Comparison of ENCODE assay signal across 8 mouse cellular contexts in genomic region chr10:85828722-85829084, GRCm38 (mm10). TPM values are rescaled to one million over a fixed set of nuclear protein-coding genes. Genes with fewer than 3 reads are reported as not detected.
DNase-seq lines count a peak whose midpoint lies in the region; ATAC-seq and TF ChIP-seq lines count a peak whose summit lies in the region.
"Not testable (repeated sequence)": the region's sequence is repeated elsewhere in the genome, so short reads cannot be mapped to it uniquely, and the experiment has no call there.

No protein-coding gene starts in this region.

- peak overlapping the region; percentile 64 for H3K4me3 ChIP-seq in embryonic facial prominence, embryonic 10.5 days
- H3K4me3 ChIP-seq in forebrain, embryonic 15.5 days: peak overlapping the region; percentile 60
- H3K4me3 ChIP-seq in heart, postnatal 0 days (ENCODE audit: low read depth, low read length): peak overlapping the region; percentile 54; the same call in 1 of the 2 replicates
- peak overlapping the region; percentile 53 for H3K4me3 ChIP-seq in intestine, embryonic 16.5 days (ENCODE audit: low read length)
- peak overlapping the region; percentile 42; the same call in 1 of the 2 replicates for H3K4me3 ChIP-seq in limb, embryonic 11.5 days (ENCODE audit: low read depth, low read length)
- H3K4me3 ChIP-seq in liver, postnatal 0 days (ENCODE audit: low read depth, low read length); stomach, embryonic 14.5 days (ENCODE audit: low read depth, low read length): not testable (repeated sequence)
- H3K4me3 ChIP-seq in midbrain, embryonic 16.5 days (ENCODE audit: low read depth, low read length): peak overlapping the region; percentile 61

- TF ChIP-seq EP300 in heart, postnatal 0 days (IDR thresholded peaks at IDR 0.05; ENCODE audit: low read depth); liver, postnatal 0 days (IDR thresholded peaks at IDR 0.05; ENCODE audit: low read depth): not testable (repeated sequence)

- not testable (repeated sequence) for H3K4me1 ChIP-seq in embryonic facial prominence, embryonic 10.5 days; forebrain, embryonic 15.5 days; heart, postnatal 0 days (ENCODE audit: control insufficient read depth, insufficient read depth); intestine, embryonic 16.5 days (ENCODE audit: control insufficient read depth, insufficient read depth, low read length); limb, embryonic 11.5 days (ENCODE audit: control insufficient read depth, insufficient read depth, low read length); liver, postnatal 0 days (ENCODE audit: insufficient read depth); midbrain, embryonic 16.5 days (ENCODE audit: control insufficient read depth, insufficient read depth, low read length); stomach, embryonic 14.5 days (ENCODE audit: control insufficient read depth, insufficient read depth, low read length)

- not testable (repeated sequence) for DNase-seq in embryonic facial prominence, embryonic 10.5 days (ENCODE audit: low spot score); heart, postnatal 0 days (ENCODE audit: low spot score); limb, embryonic 11.5 days (ENCODE audit: low spot score); liver, postnatal 0 days

- WGBS in embryonic facial prominence, embryonic 10.5 days: 60% methylated on average over 5 of the region's 5 CpGs
- WGBS in forebrain, embryonic 15.5 days: 50% methylated on average over 5 of the region's 5 CpGs
- WGBS in heart, postnatal 0 days: 58% methylated on average over 5 of the region's 5 CpGs
- WGBS in intestine, embryonic 16.5 days: 57% methylated on average over 5 of the region's 5 CpGs
- 32% methylated on average over 5 of the region's 5 CpGs for WGBS in limb, embryonic 11.5 days
- WGBS in liver, postnatal 0 days (ENCODE audit: insufficient replicate concordance): 63% methylated on average over 5 of the region's 5 CpGs
- 22% methylated on average over 5 of the region's 5 CpGs for WGBS in midbrain, embryonic 16.5 days
- 60% methylated on average over 5 of the region's 5 CpGs for WGBS in stomach, embryonic 14.5 days

- not testable (repeated sequence) for H3K27me3 ChIP-seq in embryonic facial prominence, embryonic 10.5 days (replicated peaks; ENCODE audit: low read depth, poor library complexity, severe bottlenecking); forebrain, embryonic 15.5 days; heart, postnatal 0 days (ENCODE audit: control insufficient read depth, insufficient read depth, low read length); intestine, embryonic 16.5 days (replicated peaks; ENCODE audit: control insufficient read depth, insufficient read depth, low read length); limb, embryonic 11.5 days (ENCODE audit: control insufficient read depth, insufficient read depth, low read length); liver, postnatal 0 days (ENCODE audit: insufficient read depth, low read length); midbrain, embryonic 16.5 days (ENCODE audit: control insufficient read depth, insufficient read depth, low read depth, low read length); stomach, embryonic 14.5 days (ENCODE audit: control insufficient read depth, insufficient read depth, low read length)

- TF ChIP-seq CTCF in heart, postnatal 0 days (IDR thresholded peaks at IDR 0.05; ENCODE audit: low read depth); liver, postnatal 0 days (IDR thresholded peaks at IDR 0.05; ENCODE audit: low read depth): not testable (repeated sequence)

- not testable (repeated sequence) for H3K27ac ChIP-seq in embryonic facial prominence, embryonic 10.5 days (replicated peaks); forebrain, embryonic 15.5 days (replicated peaks); heart, postnatal 0 days (ENCODE audit: low read depth); intestine, embryonic 16.5 days (ENCODE audit: low read length); limb, embryonic 11.5 days (replicated peaks; ENCODE audit: low read depth, low read length); liver, postnatal 0 days (ENCODE audit: low read depth); stomach, embryonic 14.5 days (ENCODE audit: low read length)
- H3K27ac ChIP-seq in midbrain, embryonic 16.5 days (ENCODE audit: low read length): peak overlapping the region; percentile 61; the same call in 1 of the 2 replicates

- peak overlapping the region; percentile 88 for H3K4me2 ChIP-seq in forebrain, embryonic 15.5 days (replicated peaks)
- peak overlapping the region; percentile 78 for H3K4me2 ChIP-seq in heart, postnatal 0 days (ENCODE audit: low read depth, low read length)
- peak overlapping the region; percentile 75 for H3K4me2 ChIP-seq in intestine, embryonic 16.5 days (ENCODE audit: low read depth, low read length)
- H3K4me2 ChIP-seq in limb, embryonic 11.5 days (ENCODE audit: low read depth, severe bottlenecking): peak overlapping the region; percentile 69
- peak overlapping the region; percentile 75; the same call in 1 of the 2 replicates for H3K4me2 ChIP-seq in liver, postnatal 0 days (ENCODE audit: low read depth, low read length)
- H3K4me2 ChIP-seq in midbrain, embryonic 16.5 days (ENCODE audit: low read length): peak overlapping the region; percentile 77
- peak overlapping the region; percentile 75 for H3K4me2 ChIP-seq in stomach, embryonic 14.5 days (replicated peaks; ENCODE audit: low read depth, low read length)

- H3K36me3 ChIP-seq in embryonic facial prominence, embryonic 10.5 days (replicated peaks); forebrain, embryonic 15.5 days; heart, postnatal 0 days (replicated peaks; ENCODE audit: control insufficient read depth, insufficient read depth, low read length); intestine, embryonic 16.5 days (ENCODE audit: control insufficient read depth, insufficient read depth, low read length); limb, embryonic 11.5 days (ENCODE audit: control insufficient read depth, insufficient read depth, low read length); liver, postnatal 0 days (replicated peaks; ENCODE audit: insufficient read depth, low read length); midbrain, embryonic 16.5 days (ENCODE audit: control insufficient read depth, insufficient read depth, low read length); stomach, embryonic 14.5 days (ENCODE audit: control insufficient read depth, insufficient read depth, low read length): not testable (repeated sequence)

- H3K9me3 ChIP-seq in embryonic facial prominence, embryonic 10.5 days; forebrain, embryonic 15.5 days; heart, postnatal 0 days (replicated peaks; ENCODE audit: control insufficient read depth, low read length); intestine, embryonic 16.5 days (ENCODE audit: control insufficient read depth, low read length); limb, embryonic 11.5 days (ENCODE audit: control insufficient read depth, low read length); liver, postnatal 0 days (ENCODE audit: low read length); midbrain, embryonic 16.5 days (replicated peaks; ENCODE audit: control insufficient read depth, low read length, poor library complexity, severe bottlenecking); stomach, embryonic 14.5 days (ENCODE audit: control insufficient read depth, low read depth, low read length): not testable (repeated sequence)

- not testable (repeated sequence) for ATAC-seq in forebrain, embryonic 15.5 days (replicated peaks); heart, postnatal 0 days (ENCODE audit: insufficient read depth, low read depth); intestine, embryonic 16.5 days; limb, embryonic 11.5 days (ENCODE audit: insufficient number of reproducible peaks, low FRiP score, low TSS enrichment, low read depth); liver, postnatal 0 days; stomach, embryonic 14.5 days (ENCODE audit: insufficient number of reproducible peaks, insufficient read depth, low FRiP score, low read depth)
- ATAC-seq in midbrain, embryonic 16.5 days: peak; percentile 62

- peak overlapping the region; percentile 83; the same call in 1 of the 2 replicates for H3K9ac ChIP-seq in forebrain, embryonic 15.5 days (replicated peaks)
- H3K9ac ChIP-seq in heart, postnatal 0 days (replicated peaks; ENCODE audit: low read depth, low read length); intestine, embryonic 16.5 days (ENCODE audit: low read depth, low read length); liver, postnatal 0 days (replicated peaks); midbrain, embryonic 16.5 days (ENCODE audit: low read depth, low read length); stomach, embryonic 14.5 days (replicated peaks; ENCODE audit: low read depth, low read length): not testable (repeated sequence)
- peak overlapping the region; percentile 80; the same call in 1 of the 2 replicates for H3K9ac ChIP-seq in limb, embryonic 11.5 days (ENCODE audit: low read length)

RNA-seq across cellular contexts. Expression of gene Pwp1, which starts 0.6 kb away (rescaled TPM):
- polyA plus RNA-seq in embryonic facial prominence, embryonic 10.5 days (2016; fragmentation: Nextera tagmentation; extraction: Ambion mirVana): 112 and 115 TPM in 2 replicates
- polyA plus RNA-seq in forebrain, embryonic 15.5 days (2015; fragmentation: Nextera tagmentation; extraction: Ambion mirVana): 80.0 and 83.6 TPM in 2 replicates
- total RNA-seq in heart, postnatal 0 days (2014; rRNA removed; ENCODE audit: low replicate concordance): 22.5 and 29.1 TPM in 2 replicates
- 25.7 and 29.4 TPM in 2 replicates for polyA plus RNA-seq in heart, postnatal 0 days (2015; fragmentation: Nextera tagmentation; extraction: Ambion mirVana)
- 55.8 and 59.1 TPM in 2 replicates for polyA plus RNA-seq in intestine, embryonic 16.5 days (2015; fragmentation: Nextera tagmentation; extraction: Ambion mirVana)
- 103 and 106 TPM in 2 replicates for polyA plus RNA-seq in limb, embryonic 11.5 days (2014; fragmentation: Nextera tagmentation; extraction: Ambion mirVana)
- polyA plus RNA-seq in liver, postnatal 0 days (2015; fragmentation: Nextera tagmentation; extraction: Ambion mirVana): 18.0 and 20.1 TPM in 2 replicates
- polyA plus RNA-seq in midbrain, embryonic 16.5 days (2015; fragmentation: Nextera tagmentation; extraction: Ambion mirVana): 64.4 and 65.7 TPM in 2 replicates
- 72.2 and 73.6 TPM in 2 replicates for polyA plus RNA-seq in stomach, embryonic 14.5 days (2014; fragmentation: Nextera tagmentation; extraction: Ambion mirVana)
